Mouse (Mus musculus): ENCODE results near the gene Gon7. TPM values are rescaled to one million over a fixed set of nuclear protein-coding genes. Genes with fewer than 3 reads are reported as not detected.

Gon7 gene
- 32.5 and 36.3 TPM in 2 replicates for polyA plus RNA-seq (2016; fragmentation: Nextera tagmentation; extraction: Ambion mirVana)

GRCm38 (mm10) chr12:102757689-102758402 is at the start of gene Gon7, which contains the start of the genes Gm28051 and Ubr7:
Gene Gon7, minus strand, starts transcription at chr12:102757803.
Gene Gm28051, minus strand, starts transcription at chr12:102757765.
Gene Ubr7, plus strand, starts transcription at chr12:102757967.
- Histone ChIP-seq H3K36me3 (peaks cover 14% of the 10 kb centered on the region), H3K27me3 (ENCODE audit: insufficient read depth, poor library complexity, severe bottlenecking) (no peaks in the 10 kb centered on the region), H3K9me3 (no peaks in the 10 kb centered on the region), H3K4me3 (peak within 1 kb of the TSS; percentile 94), H3K27ac (peak within 1 kb of the TSS; percentile 91), H3K4me1 (peaks cover 15% of the 10 kb centered on the region)
- peak; percentile 98 for DNase-seq (ENCODE audit: low spot score)
- WGBS: under 1% methylated on average over 73 of the region's 73 CpGs

GRCm38 (mm10) chr12:102799528-102799927 is 41.9 kb upstream of the Gon7 start:
- H3K4me3 ChIP-seq: no peak overlapping the region
- DNase-seq (ENCODE audit: low spot score): no peak
- H3K9me3 ChIP-seq: no peaks in the 10 kb centered on the region
- H3K27ac ChIP-seq: no peak overlapping the region
- H3K4me1 ChIP-seq: no peaks in the 10 kb centered on the region
- WGBS: 83% methylated on average over 2 of the region's 2 CpGs
- peaks cover 23% of the 10 kb centered on the region; the same call in 1 of the 2 replicates for H3K36me3 ChIP-seq
- H3K27me3 ChIP-seq (ENCODE audit: insufficient read depth, poor library complexity, severe bottlenecking): no peaks in the 10 kb centered on the region

DNA sequence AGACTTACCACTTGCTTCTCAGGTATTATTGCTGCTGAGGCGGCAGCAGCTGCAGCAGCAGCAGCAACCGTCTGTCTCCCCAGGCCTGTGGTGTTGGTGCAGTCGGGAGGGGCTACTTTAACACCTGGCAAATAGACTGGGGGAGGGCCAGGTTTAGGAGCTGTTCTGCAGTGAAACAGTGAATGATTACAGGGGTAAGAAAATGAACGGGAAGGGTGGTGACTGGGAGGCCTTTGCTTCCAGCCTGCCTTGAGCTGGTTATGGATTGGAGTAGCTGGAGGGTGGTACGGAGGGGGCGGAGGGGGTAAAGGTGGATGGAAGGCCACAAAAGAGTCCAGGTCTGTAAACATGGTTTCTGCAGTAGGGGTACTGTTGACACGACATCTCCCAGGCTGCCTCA is 30.3 kb upstream of the Gon7 start:
- DNase-seq (ENCODE audit: low spot score): no peak
- WGBS: 87% methylated on average over 7 of the region's 7 CpGs
- Histone ChIP-seq H3K4me1 (no peaks in the 10 kb centered on the region), H3K27ac (no peak overlapping the region), H3K36me3 (peaks cover 81% of the 10 kb centered on the region), H3K27me3 (ENCODE audit: insufficient read depth, poor library complexity, severe bottlenecking) (no peaks in the 10 kb centered on the region), H3K4me3 (no peak overlapping the region), H3K9me3 (no peaks in the 10 kb centered on the region)

DNA sequence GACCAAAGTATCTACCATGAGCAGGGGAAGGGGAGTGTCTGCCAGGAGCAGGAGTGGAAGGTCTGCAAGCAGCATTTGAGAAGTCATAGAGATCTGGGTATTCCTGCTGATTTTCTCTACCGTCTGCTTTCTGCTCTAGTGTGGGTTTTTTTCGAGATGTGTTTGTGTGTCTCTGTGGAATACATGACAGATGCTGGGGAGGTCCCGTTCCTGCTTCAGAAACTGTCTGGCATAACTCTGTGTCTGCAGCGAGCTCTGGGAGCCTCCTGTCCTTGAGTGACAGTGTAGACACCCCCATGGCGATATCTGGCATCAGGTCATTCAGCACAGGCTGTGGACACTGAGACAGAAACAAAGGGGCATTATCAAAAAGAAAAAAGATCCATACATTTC is 28.0 kb upstream of the Gon7 start:
- Histone ChIP-seq H3K27me3 (ENCODE audit: insufficient read depth, poor library complexity, severe bottlenecking) (no peaks in the 10 kb centered on the region), H3K4me3 (no peak overlapping the region), H3K36me3 (peaks cover 59% of the 10 kb centered on the region), H3K27ac (no peak overlapping the region), H3K9me3 (no peaks in the 10 kb centered on the region), H3K4me1 (no peaks in the 10 kb centered on the region)
- DNase-seq (ENCODE audit: low spot score): no peak
- 80% methylated on average over 5 of the region's 5 CpGs for WGBS

DNA sequence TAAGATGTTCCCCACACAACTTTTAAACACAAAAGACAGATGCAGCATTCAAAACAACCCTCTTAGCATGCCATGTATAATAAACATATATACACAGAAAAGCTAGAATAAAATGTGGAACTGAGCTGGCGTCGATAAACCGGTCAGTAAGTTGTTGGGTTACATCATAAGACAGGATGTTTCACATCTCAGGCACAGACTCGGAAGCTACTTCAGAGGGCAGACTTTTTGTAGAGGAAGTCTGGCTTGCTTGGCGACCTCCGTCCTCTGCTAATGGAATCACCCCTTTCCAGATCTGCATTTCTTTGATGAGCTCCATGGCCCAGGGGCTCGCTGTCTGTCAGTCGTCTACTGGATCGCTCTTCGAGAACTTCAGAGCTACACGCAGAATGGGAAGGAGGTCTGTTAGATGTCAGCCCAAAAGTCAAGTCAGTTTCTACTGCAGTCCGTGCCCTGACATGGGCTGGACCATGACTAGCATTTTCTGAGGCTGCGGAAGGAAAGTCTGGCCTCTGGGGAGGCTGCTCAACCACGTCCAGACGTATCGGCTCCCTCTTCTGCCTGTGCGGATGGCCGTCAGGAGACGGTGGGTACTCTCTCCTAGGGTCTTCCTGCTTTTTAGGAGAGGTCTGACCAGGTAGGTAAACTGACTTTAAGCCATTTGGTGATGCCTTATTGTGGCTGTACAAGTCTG is 27.4 kb upstream of the Gon7 start:
- Histone ChIP-seq H3K4me3 (no peak overlapping the region), H3K27me3 (ENCODE audit: insufficient read depth, poor library complexity, severe bottlenecking) (no peaks in the 10 kb centered on the region), H3K4me1 (0 out of 2 replicates have a peak, but pooled peaks cover 2% of the 10 kb centered on the region), H3K27ac (no peak overlapping the region), H3K36me3 (peaks cover 54% of the 10 kb centered on the region), H3K9me3 (no peaks in the 10 kb centered on the region)
- 84% methylated on average over 19 of the region's 19 CpGs for WGBS
- DNase-seq (ENCODE audit: low spot score): no peak

GRCm38 (mm10) chr12:102782841-102783240 is 25.2 kb upstream of the Gon7 start:
- no peak for DNase-seq (ENCODE audit: low spot score)
- Histone ChIP-seq H3K36me3 (peaks cover 40% of the 10 kb centered on the region), H3K27ac (no peak overlapping the region), H3K4me3 (no peak overlapping the region), H3K9me3 (no peaks in the 10 kb centered on the region), H3K27me3 (ENCODE audit: insufficient read depth, poor library complexity, severe bottlenecking) (no peaks in the 10 kb centered on the region), H3K4me1 (peaks cover 7% of the 10 kb centered on the region; the same call in 1 of the 2 replicates)
- 89% methylated on average over 5 of the region's 5 CpGs for WGBS

GRCm38 (mm10) chr12:102779452-102779851 is 21.8 kb upstream of the Gon7 start:
- H3K27ac ChIP-seq: no peak overlapping the region
- no peak for DNase-seq (ENCODE audit: low spot score)
- no peaks in the 10 kb centered on the region for H3K9me3 ChIP-seq
- 29% methylated on average over 3 of the region's 3 CpGs for WGBS
- no peaks in the 10 kb centered on the region for H3K27me3 ChIP-seq (ENCODE audit: insufficient read depth, poor library complexity, severe bottlenecking)
- peaks cover 38% of the 10 kb centered on the region for H3K36me3 ChIP-seq
- no peak overlapping the region for H3K4me3 ChIP-seq
- H3K4me1 ChIP-seq: peaks cover 7% of the 10 kb centered on the region; the same call in 1 of the 2 replicates

GRCm38 (mm10) chr12:102778151-102778550 is 20.5 kb upstream of the Gon7 start:
- WGBS: 91% methylated on average over 5 of the region's 5 CpGs
- peaks cover 42% of the 10 kb centered on the region for H3K36me3 ChIP-seq
- peaks cover 7% of the 10 kb centered on the region; the same call in 1 of the 2 replicates for H3K4me1 ChIP-seq
- no peaks in the 10 kb centered on the region for H3K9me3 ChIP-seq
- DNase-seq (ENCODE audit: low spot score): no peak
- H3K27ac ChIP-seq: no peak overlapping the region
- H3K27me3 ChIP-seq (ENCODE audit: insufficient read depth, poor library complexity, severe bottlenecking): no peaks in the 10 kb centered on the region
- no peak overlapping the region for H3K4me3 ChIP-seq

- Histone ChIP-seq H3K4me3 (no peak overlapping the region), H3K27me3 (ENCODE audit: insufficient read depth, poor library complexity, severe bottlenecking) (no peaks in the 10 kb centered on the region), H3K27ac (no peak overlapping the region), H3K9me3 (no peaks in the 10 kb centered on the region), H3K36me3 (peaks cover 63% of the 10 kb centered on the region), H3K4me1 (peaks cover 7% of the 10 kb centered on the region; the same call in 1 of the 2 replicates)
- no peak for DNase-seq (ENCODE audit: low spot score)
- 91% methylated on average over 14 of the region's 14 CpGs for WGBS
Measured at GRCm38 (mm10) chr12:102776035-102776434, 18.4 kb upstream of the Gon7 start.

DNA sequence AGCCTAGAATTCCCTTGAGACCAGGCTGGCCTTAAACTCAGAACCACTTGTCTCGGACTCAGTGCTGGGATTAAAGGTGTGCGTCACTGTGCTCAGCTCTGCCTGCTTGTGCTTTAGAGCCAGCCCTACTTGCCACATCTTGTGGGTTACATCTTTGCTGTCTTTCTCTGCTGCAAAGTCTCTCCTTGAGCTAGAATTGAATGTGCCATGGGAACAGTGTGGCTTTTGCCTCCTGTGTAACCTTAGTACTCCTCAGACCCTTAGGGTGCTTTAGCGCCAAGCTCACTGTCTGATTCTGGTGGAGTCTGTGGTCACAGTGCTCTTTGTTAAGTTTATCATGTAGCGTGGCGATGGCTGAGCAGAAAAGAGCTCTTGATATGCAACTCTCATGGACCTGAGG is 15.1 kb upstream of the Gon7 start:
- Histone ChIP-seq H3K36me3 (peaks cover 94% of the 10 kb centered on the region), H3K4me1 (no peaks in the 10 kb centered on the region)
- 93% methylated on average over 5 of the region's 5 CpGs for WGBS

DNA sequence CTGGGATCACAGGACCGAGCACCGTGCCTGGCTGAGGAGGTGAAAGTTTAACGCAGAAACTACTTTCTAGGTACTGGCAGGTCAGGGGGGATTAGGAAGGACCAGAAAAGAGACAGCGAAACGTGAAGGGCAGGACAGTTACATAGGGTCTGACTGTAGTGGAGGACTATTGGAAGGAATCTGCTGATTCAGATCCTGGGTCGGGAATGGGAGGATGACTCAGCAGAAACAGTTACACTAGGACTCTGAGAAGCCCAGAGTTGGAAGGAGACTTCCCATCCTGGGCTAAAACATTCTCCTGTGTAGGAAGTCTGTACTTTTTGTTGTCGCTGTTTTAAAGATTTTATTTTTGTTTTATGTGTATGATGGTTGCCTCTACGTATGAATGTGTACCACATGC is 14.0 kb upstream of the Gon7 start:
- 91% methylated on average over 8 of the region's 8 CpGs for whole genome bisulfite sequencing
- Histone ChIP-seq H3K36me3 (peaks cover 96% of the 10 kb centered on the region), H3K27me3 (ENCODE audit: insufficient read depth, poor library complexity, severe bottlenecking) (no peaks in the 10 kb centered on the region), H3K27ac (no peak overlapping the region), H3K9me3 (no peaks in the 10 kb centered on the region), H3K4me3 (no peak overlapping the region), H3K4me1 (no peaks in the 10 kb centered on the region)
- no peak for DNase-seq (ENCODE audit: low spot score)

More for the DNA sequence above, 15.1 kb upstream of the Gon7 start:
- Histone ChIP-seq H3K27me3 (ENCODE audit: insufficient read depth, poor library complexity, severe bottlenecking) (no peaks in the 10 kb centered on the region), H3K27ac (no peak overlapping the region), H3K9me3 (no peaks in the 10 kb centered on the region), H3K4me3 (no peak overlapping the region)
- peak; percentile 66 for DNase-seq (ENCODE audit: low spot score)

GRCm38 (mm10) chr12:102769000-102769399 is 11.4 kb upstream of the Gon7 start:
- WGBS: 91% methylated on average over 4 of the region's 4 CpGs
- DNase-seq (ENCODE audit: low spot score): no peak
- no peaks in the 10 kb centered on the region for H3K4me1 ChIP-seq
- no peak overlapping the region for H3K4me3 ChIP-seq
- H3K27me3 ChIP-seq (ENCODE audit: insufficient read depth, poor library complexity, severe bottlenecking): no peaks in the 10 kb centered on the region
- no peaks in the 10 kb centered on the region for H3K9me3 ChIP-seq
- peaks cover 96% of the 10 kb centered on the region for H3K36me3 ChIP-seq
- H3K27ac ChIP-seq: no peak overlapping the region

DNA sequence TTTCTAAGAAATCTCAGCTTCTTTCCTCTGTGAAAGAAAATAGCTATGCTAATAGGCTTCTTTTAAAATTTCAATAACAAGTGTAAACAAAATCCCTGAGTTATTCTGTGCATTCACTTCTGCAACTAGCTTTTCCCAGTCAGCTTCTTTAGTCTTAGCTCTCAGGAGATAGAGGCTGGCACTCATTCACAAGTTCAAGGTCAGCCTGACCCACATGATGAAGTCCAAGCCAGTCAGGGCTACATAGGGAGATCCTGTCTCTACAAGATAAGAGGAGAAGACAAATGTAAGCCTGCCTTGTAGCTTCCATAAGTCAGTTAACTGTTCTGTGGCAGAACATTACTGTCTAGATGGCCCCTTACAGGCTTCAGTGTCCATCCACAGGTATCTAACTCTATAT is 6.1 kb upstream of the Gon7 start:
- DNase-seq (ENCODE audit: low spot score): peak; percentile 1
- Histone ChIP-seq H3K27me3 (ENCODE audit: insufficient read depth, poor library complexity, severe bottlenecking) (no peaks in the 10 kb centered on the region), H3K36me3 (peaks cover 58% of the 10 kb centered on the region), H3K27ac (no peak overlapping the region), H3K9me3 (no peaks in the 10 kb centered on the region), H3K4me1 (peaks cover 6% of the 10 kb centered on the region), H3K4me3 (no peak overlapping the region)
